Mouse (Mus musculus): ENCODE data around the gene Dgcr2.

- TF ChIP-seq CTCF (IDR thresholded peaks at IDR 0.05; ENCODE audit: low read depth) (no peak), EP300 (IDR thresholded peaks at IDR 0.05; ENCODE audit: low read depth) (no peak)
Measured at GRCm38 (mm10) chr16:17898462-17898861, at the start of gene Dgcr2, which contains the start of gene Tssk2.

Measured in heart, postnatal 0 days (tissue).